Mouse (Mus musculus): ENCODE measurements at regions not wholly inside any gene's neighbourhood (a gene's known extent, or its start where the extent isn't known, plus 50 kb on each side); places are given as distances from the start of the nearest gene placed in this dataset.

DNA sequence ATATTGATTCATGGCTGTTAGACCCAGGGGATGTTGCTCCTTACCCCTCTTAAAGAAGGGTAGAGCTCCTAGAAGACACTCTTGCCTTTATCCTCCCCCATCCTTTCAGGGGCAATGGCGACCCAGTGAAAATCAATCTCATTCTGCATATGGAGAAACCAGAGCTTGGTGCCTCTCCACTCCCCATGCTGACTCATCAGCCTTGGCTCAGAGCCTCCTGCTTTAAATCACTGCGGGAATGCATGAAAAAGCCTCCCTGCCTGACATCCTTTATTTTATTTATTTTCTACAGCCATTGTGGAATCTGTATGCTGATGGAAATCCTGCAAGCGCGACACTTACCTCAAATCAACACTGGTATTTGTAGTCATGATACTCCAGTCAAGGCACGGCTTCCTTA is 415.2 kb downstream of the Cmpk2 start:
- no peak for DNase-seq

DNA sequence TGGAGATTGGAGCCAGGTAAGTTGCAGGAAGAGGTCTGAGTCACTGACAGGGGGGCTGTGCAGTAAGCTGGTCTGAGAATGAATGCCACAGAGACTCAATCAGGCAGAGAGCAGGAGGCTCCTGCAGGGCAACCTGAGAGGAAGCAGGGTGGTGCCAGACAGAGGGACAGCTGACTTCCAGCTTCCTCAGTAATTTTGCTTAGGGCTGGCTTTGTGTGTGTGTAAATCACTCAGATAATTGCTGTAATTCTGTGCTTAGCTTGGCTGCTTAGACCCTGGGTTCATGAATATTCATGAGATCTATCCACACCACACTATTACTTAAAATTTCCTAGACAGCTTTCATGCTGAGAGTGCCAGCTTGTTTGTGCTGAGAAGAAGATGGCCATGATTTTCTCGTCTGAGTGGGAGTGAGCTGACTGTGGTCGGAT is 408.7 kb downstream of the Cmpk2 start:
- no peak for DNase-seq

DNA sequence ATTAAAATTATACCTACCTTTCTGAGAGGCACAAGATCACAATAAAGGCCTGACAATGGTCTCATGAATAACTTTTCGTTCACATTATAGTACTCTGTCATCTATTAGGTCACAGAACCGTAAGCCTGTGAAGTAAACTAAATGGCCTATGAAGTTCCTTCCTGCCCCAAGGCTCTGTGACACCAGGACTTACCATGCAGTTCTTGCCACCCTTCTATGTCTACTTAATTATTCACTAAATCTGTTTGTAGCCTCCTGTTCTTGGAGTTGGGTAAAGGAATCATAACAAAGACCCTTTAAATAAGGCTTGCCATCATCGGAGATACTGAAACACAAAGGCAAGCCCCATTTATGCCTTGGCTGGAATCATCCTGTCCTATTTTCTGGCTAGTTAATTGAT is 408.3 kb downstream of the Cmpk2 start:
- DNase-seq, result no peak

DNA sequence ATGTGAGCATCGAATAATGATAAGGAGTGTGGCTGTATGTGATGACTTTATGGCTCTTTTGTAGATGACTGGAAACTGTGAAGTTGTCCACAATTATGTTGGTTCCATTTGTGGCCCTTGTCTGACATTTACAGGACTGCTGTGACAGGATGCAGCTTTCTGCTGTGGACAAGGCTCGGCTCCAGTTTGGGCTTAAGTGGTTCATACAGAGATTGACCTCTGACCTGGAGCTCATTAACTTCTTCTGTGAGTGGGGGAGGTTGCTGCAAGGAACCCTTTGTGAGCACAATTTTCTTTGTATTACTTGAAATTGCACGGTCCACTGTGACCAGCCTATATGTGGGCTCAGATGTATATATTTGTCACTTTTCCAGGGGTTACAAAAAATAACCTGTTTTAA is 403.5 kb downstream of the Cmpk2 start:
- no peak for DNase-seq

DNA sequence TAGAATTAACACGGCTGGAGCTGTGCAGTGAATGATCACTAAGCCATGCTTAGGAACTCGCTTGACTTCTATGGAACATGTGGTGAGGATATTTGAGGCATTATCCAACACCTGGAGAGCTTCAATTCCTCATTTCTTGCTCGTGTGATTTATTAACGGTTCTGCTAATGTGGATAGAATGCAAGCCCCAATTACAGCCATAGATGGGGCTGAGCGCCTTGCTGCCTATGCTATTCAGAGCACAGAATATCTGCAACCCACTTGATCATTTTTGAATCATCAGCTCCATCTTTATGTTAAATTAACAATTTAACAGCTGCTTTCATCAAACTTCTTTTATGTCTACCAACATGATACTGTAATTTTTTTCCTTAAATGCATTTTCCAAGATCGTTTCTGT is 398.7 kb downstream of the Cmpk2 start:
- DNase-seq, result no peak

DNA sequence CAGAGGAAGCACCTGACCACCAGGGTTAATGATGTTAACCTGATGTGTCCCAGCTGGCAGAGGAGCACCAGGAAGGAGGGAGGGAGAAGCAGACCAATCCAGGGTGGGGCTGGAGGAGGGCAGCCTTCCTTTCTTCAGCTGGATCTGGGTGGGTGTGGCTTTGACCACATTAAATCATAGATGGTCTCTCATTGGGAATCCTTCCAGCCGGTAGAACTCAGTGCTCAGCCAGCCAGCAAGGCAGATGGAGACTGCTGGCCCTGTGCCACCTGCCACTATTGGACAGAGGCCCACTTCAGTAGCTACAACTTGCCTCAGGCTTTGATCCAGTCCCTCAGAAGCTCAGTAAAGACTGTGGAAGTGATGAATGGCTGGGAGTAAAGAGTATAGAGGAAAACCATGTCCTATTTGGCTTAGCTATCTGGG is 386.1 kb downstream of the Cmpk2 start:
- peak; percentile 73 for DNase-seq

DNA sequence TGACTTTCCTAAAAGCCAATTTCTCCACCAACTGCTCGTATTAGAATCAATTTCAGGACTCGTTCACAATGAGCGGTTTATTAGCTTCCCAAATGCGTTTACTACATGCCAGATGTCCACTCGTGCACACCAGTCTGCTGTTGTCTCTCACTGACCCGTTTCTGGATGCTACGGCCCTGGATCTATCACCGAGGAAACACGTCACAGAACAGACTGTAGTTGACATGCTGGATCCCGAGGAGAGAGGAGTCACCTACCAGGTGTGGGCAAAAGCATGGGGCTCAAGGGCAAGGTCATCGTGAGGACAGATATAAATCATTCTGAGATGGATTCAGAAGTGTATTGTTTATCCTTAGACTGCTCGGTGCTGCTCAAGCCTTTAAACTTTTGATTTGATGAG is 375.9 kb downstream of the Cmpk2 start:
- no peak for DNase-seq

DNA sequence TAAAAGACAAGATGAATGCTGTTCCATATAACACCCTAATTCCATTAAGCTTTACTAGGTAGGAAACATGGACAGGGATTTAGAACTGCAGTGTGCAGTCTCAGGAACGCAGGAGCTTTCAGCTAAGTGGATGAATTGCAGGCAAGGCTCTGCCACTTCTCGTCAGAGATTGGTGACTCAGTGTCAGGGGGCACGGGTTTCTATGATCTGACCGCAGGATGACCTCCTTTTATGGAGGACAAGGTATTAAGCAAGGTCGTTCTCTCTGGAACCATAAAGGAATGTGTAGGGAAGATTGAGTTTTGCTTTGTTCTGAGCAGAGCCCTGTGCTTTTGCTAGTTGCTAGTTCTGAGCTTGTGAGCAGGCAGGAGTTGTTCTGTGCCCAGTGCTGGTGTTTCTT is 373.7 kb downstream of the Cmpk2 start:
- no peak for DNase-seq

DNA sequence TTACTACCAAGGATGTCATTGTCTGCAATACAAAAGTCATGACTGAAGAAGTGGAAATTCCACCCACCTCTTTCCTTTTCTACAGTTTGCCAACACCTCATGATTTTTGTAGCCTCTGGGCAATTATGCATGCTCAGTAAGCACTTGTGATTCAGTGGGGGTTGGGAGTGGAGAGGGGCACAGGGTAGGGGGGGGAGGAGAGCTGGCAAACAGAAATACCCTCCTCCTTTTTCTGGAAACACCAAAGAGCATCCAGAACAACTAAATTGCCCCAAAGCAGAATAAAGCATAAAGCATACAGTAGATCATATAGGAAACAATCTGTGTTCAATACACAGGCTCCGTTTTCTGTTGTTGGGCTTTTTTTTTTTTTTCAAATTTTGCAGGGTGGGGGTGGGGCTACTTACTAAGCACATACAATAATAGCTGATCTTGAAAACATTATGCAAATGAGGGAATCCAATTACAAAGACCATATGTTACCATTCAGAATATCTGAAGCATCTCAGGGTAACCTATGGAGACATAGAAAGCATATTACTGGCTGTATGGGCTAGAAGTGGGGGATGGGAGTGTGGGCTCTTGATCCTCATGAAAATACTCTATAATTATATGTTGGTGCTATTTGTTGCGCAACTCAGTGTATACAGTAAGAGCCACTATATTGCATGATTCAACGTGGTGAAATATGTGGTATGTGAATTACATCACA is 352.4 kb downstream of the Cmpk2 start:
- DNase-seq, result no peak

DNA sequence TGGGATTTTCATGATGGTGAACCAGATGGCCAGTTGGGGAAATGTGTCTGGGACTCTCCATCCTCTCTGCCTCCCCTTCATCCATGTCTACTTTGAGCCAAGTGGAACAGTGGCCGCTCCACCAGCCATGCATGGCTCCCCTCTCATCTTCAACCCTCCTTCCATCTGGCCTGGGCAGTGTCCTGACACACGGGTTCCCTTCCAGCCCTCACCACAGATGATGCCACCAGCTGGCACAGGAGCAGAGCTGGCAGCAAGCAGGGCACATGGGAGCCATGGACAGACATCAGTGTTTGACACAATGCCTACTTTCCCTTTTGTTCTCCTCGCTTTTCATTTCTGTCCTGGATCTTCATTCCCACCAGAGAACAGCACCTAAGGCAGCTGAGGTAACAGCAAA is 348.9 kb downstream of the Cmpk2 start:
- DNase-seq, result peak; percentile 59

DNA sequence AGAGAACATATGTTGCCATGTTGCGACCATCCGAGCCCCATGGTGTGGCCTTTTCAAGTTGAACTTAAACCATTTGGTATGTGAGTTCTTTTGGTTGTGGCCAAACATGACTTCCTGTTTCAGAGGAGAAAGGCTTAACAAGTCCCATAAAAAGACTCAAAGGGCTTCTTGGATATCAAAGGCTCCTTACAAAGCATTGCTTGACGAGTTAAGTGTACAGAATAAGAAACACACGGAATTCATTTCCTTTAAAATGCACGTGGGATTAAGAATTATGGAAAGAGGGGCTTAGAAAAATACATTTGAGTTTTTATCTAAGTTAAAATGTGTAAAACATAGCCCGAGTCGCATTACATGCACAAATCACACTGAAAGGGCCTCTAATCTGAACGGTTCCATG is 346.8 kb downstream of the Cmpk2 start:
- DNase-seq, result no peak

DNA sequence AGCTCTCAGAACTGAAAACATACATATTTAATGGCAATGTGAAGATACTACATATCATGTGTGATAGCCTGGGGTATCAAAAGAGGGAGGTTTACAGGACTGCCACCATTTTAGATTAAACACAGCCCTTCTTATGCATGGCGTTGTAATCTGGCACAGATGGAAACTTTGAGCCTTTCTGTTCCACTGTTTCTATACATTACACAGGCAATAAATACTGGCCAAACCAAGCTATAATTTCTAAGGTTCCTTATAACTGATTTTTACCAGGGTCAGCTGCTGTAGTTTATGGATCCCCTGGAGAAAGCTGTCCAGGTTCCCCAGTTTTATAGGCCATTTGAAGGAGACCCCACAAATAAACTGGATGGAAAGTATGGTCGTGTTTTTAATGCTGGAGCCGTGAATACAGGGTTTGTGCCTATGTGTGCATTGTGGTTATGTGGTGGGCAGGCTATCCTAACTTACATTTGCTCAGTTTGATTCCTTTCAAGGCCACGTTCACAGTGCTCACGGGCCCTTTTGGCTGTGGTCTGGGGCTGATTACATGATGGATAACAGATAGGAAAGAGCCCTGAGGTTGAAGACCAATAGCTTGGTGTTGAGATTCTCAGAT is 341.7 kb downstream of the Cmpk2 start:
- DNase-seq, result no peak

DNA sequence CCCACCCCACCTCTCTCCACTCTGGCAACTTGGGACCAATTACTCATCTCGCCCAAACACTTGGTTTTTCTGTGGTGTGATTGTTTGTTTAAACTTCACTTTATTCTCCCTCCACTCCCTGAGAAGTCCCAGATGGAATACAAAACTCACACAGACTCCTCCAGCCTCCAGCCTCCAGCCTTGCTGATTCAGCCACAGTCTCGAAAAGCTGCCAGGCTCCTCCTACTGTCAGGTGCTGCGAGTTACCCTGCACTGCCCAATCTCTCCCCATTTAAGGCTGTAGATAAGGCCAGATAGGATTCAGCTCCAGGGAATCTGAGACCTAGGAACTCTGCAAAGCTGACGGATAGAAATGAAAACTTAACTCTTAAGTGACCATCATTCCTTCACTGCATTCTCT is 340.7 kb downstream of the Cmpk2 start:
- no peak for DNase-seq

DNA sequence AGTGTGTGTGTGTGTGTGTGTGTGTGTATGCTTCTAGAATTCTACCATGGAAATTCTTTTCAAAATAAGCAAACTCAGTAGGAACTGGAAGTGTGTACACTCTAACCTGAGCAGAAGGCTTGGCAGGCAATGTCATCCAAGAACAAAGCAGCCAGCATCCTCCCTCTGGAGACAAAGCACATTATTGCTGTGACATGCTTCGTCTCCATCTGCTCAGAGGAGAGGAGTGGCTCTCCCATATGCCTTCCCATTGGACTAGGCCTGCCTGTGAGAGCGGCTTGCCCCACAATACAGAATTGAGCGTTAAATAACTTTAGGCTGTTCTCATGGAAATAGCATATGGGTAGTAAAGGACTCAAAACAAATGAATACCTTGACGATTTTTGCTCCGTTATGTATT is 333.5 kb downstream of the Cmpk2 start:
- DNase-seq, result peak; percentile 73

DNA sequence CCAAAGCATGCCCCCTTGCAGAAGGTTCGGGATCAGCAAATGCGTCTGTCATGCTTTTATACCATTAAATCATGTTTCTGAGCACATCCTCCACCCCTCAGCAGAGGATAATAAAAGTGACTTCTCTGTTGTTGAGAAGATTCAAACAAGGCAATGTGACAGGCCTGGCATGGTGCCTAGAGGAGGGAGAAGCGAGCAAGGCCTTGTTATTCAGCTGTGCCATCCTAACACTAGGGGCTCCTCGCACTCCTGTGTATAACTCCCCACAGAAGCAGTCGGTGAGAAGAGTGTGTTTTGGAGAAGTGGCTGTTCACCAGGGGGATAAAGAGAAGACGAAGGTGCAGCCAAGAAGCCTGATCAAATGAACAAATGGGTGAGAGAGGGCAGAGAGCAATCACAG is 330.3 kb downstream of the Cmpk2 start:
- DNase-seq, result no peak

DNA sequence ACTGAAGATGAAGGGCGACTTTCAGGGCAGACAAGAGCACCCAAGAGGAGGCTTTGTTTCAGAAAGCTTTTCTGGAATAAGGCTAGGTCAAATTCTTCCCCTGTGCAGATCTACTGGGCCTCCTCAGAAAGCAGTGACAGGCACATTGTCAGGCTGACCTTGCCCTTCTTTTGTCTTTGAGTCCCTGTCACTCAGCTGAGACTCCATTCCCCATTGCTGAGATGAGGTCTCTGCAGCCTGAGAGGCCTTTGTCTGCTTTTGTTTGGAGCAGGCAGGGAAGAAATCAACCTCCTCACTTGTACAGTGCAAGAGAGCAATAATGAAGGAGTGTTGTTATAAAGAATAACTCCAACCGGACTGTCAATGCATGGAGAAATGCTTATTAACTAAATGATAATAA is 327.4 kb downstream of the Cmpk2 start:
- no peak for DNase-seq

DNA sequence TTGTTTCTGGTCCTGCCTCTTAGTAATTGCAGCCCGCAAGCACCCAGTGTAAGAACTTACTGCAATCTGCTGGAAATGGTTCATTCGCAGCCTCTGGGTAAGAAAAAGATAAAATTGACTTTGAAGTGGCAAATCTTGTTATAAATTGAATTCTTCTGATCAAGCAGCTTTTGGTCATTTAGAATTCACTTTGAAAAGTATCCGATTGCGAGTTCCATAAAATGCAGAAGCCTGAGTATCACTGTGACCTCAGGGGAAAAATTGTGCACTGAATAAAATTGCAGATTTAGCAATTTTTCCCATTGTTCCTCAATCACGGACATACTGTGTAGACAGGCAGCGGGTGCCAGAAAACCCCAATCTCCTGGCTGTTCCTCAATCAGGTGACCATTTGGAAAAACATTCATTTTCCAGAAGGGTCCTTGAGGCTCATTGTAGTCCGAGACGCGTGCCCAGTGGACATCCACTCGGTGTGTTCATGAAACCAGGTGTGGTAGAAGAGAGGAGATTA is 320.4 kb downstream of the Cmpk2 start:
- no peak for DNase-seq

DNA sequence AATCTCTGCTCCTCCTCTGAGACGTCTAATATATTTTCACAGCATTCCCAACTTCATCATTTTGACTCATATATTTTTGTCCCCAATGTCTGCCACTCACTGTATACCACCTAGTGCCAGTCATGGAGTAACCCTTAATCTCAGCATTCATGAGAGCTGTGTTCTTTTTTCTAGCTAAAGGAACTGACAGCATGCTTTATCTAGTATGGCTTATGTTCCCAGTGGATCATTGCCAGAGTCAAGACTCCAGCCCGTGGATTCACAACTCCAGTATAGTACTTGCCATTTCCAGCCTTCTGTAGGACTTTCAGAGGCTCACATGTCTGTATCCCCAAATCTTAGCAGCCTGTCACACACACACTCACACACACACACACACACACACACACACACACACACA is 316.5 kb downstream of the Cmpk2 start:
- no peak for DNase-seq

DNA sequence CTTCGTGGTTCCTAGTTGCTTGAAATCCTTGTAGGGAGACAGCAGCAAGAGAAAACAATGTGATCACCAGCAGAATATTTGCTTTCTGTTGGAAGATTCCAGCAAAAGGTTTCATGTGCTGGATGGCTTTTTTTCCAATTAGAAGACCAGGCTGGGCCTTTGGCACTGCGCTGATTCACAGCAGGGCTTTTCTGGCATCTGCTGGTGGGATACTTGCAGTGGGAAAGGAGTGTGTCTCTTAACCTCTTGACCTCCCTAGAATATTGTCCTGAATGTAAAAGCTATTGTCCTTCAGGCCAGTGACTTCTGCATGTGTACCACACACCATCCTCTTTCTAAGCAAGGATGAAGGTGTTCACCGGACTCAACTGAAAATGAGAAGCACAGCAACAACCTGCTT is 315.4 kb downstream of the Cmpk2 start:
- DNase-seq, result no peak

DNA sequence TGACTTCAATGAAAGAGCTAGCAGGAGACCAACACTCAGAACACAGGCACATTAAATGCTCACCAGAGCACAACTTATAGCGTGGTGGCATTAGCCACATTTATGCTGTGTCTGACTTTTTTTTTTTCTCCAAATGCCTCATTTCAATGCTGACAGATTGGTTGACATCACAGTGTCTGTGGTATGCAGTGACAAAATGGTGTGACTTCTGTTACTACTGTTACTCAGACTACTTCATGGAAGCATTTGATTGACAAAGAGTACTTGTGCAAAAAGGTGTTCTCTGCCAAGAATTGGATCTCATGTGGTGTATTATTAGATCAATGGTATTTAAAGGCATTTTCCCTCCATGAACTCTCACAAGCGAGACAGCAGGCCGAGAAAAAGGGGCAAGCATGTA is 314.8 kb downstream of the Cmpk2 start:
- DNase-seq, result no peak

DNA sequence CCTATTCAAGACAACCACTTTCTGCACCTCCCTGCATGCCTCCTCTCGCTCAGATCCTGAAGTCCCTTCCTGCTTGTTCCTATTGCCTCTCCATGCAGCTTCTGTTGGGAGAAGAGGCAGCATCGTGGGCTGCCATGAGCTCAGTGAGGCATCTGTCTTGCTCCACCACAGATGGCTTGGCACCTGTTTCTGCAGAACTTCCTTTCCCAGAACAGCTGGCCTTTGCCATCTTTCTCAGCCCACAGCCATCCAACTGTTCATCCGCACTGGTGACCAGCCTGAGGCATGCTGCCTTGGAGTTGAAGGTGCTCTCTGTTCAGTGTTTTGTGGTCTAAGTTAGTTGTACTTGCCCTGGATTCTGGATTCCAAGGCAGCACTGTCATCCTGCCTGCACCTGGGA is 312.5 kb downstream of the Cmpk2 start:
- DNase-seq, result no peak

DNA sequence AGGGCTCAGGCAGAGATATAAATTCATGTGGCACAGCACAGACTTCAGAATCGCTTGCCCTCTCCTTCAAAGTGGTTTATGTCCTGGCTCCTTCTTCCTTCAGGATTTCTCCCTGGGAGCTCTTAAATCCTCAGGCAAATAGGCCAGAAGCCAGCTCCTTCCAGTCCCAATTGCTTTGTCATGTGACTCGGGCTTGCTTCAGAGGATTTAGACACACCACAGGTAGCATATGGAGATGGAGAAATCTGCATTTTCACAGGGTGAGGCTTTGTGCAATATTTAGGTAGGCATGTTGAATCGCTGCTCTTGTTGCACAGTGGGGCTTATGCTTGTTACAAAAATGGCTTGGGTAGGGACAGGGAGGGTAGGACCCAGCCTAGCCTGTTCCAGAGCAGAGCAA is 309.8 kb downstream of the Cmpk2 start:
- DNase-seq, result no peak

DNA sequence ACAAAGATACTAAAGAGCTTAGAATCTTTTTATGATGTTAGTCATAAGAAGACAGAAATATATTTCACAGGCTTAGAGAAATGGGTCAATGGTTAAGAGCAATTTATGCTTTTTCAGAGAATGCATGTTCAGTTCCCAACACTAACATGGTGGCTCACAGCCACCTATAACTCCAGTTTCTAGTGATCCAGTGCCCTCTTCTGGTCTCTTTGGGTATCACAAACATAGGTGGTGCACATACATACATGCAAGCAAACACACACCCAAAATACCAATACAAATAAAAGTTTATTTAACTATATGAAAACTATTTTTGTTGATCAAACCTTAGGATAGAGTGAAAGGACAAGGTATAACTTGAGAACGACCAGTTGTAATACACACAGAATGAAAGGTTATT is 308.0 kb downstream of the Cmpk2 start:
- no peak for DNase-seq

DNA sequence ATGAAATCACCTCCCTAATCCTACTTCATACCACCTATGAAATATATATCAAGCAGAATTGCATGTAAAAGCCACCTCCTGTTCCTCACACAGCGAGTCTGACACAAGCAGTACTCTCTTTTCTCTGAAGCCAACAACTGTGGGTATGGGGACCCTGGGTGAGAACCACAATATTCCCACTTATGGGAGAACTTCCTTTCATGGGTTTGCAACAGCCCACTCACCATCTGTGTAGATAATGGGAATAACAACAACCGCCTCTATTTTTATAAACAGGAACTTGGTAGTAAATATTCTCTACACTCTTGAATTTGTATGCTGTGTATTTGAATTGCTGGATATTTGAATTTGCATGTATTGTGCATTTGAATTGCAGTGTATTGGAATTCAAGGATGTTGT is 305.0 kb downstream of the Cmpk2 start:
- DNase-seq, result no peak

Data from cerebellum, adult 9-11 months (tissue).